Mouse (Mus musculus): ENCODE measurements around the gene Catsper3. TPM values are rescaled to one million over a fixed set of nuclear protein-coding genes. Genes with fewer than 3 reads are reported as not detected.

The Catsper3 gene
- polyA plus RNA-seq, 1 experiment from 2014 or later: not detected

GRCm38 (mm10) chr13:55827679-55828140 lies 43.3 kb downstream of the Catsper3 start:
- Histone ChIP-seq H3K4me1 (peaks cover 59% of the 10 kb centered on the region), H3K4me3 (replicated peaks) (peak overlapping the region; percentile 10; the same call in 1 of the 2 replicates), H3K27ac (no peak overlapping the region), H3K27me3 (peaks cover 94% of the 10 kb centered on the region), H3K36me3 (no peaks in the 10 kb centered on the region), H3K9me3 (replicated peaks) (no peaks in the 10 kb centered on the region), H3K4me2 (peak overlapping the region; percentile 32), H3K9ac (no peak overlapping the region)
- ATAC-seq (replicated peaks; ENCODE audit: low FRiP score): no peak
- WGBS: 3% methylated on average over 6 of the region's 6 CpGs

- Histone ChIP-seq H3K4me3 (replicated peaks) (peak overlapping the region; percentile 10), H3K9me3 (replicated peaks) (no peaks in the 10 kb centered on the region), H3K4me1 (peaks cover 59% of the 10 kb centered on the region), H3K9ac (no peak overlapping the region), H3K4me2 (peak overlapping the region; percentile 32), H3K36me3 (no peaks in the 10 kb centered on the region), H3K27me3 (peaks cover 94% of the 10 kb centered on the region), H3K27ac (no peak overlapping the region)
- 1% methylated on average over 50 of the region's 50 CpGs for WGBS
- ATAC-seq (replicated peaks; ENCODE audit: low FRiP score): no peak
Measured at GRCm38 (mm10) chr13:55828141-55829017, 44.0 kb downstream of the Catsper3 start.

GRCm38 (mm10) chr13:55829018-55829655 lies 44.8 kb downstream of the Catsper3 start:
- H3K4me3 ChIP-seq (replicated peaks): 0 out of 2 replicates have a peak overlapping the region, but pooled peaks have one; percentile 10
- no peak overlapping the region for H3K27ac ChIP-seq

GRCm38 (mm10) chr13:55830081-55830832 lies 45.9 kb downstream of the Catsper3 start:
- H3K27me3 ChIP-seq: peaks cover 94% of the 10 kb centered on the region
- H3K4me2 ChIP-seq: peak overlapping the region; percentile 58
- H3K9me3 ChIP-seq (replicated peaks): no peaks in the 10 kb centered on the region
- under 1% methylated on average over 48 of the region's 48 CpGs for WGBS
- 0 out of 2 replicates have a peak overlapping the region, but pooled peaks have one; percentile 15 for H3K9ac ChIP-seq
- H3K4me1 ChIP-seq: peaks cover 46% of the 10 kb centered on the region
- ATAC-seq (replicated peaks; ENCODE audit: low FRiP score): no peak
- H3K27ac ChIP-seq: no peak overlapping the region
- no peaks in the 10 kb centered on the region for H3K36me3 ChIP-seq
- peak overlapping the region; percentile 34 for H3K4me3 ChIP-seq (replicated peaks)

More at GRCm38 (mm10) chr13:55829018-55829655, 44.8 kb downstream of the Catsper3 start:
- Histone ChIP-seq H3K9me3 (replicated peaks) (no peaks in the 10 kb centered on the region), H3K4me1 (peaks cover 54% of the 10 kb centered on the region), H3K4me2 (no peak overlapping the region), H3K36me3 (no peaks in the 10 kb centered on the region), H3K9ac (no peak overlapping the region), H3K27me3 (peaks cover 94% of the 10 kb centered on the region)
- WGBS: 6% methylated on average over 12 of the region's 12 CpGs
- ATAC-seq (replicated peaks; ENCODE audit: low FRiP score): no peak

- Histone ChIP-seq H3K27ac (no peak overlapping the region), H3K4me3 (replicated peaks) (peak overlapping the region; percentile 34), H3K9ac (0 out of 2 replicates have a peak overlapping the region, but pooled peaks have one; percentile 15), H3K27me3 (peaks cover 94% of the 10 kb centered on the region), H3K36me3 (no peaks in the 10 kb centered on the region), H3K4me1 (peaks cover 47% of the 10 kb centered on the region), H3K9me3 (replicated peaks) (no peaks in the 10 kb centered on the region), H3K4me2 (peak overlapping the region; percentile 58)
- under 1% methylated on average over 52 of the region's 82 CpGs for WGBS
- peak; percentile 28; the same call in 1 of the 2 replicates for ATAC-seq (replicated peaks; ENCODE audit: low FRiP score)
Measured at GRCm38 (mm10) chr13:55830833-55831721, 46.7 kb downstream of the Catsper3 start.

- peak overlapping the region; percentile 58 for H3K4me2 ChIP-seq
- H3K4me1 ChIP-seq: peaks cover 45% of the 10 kb centered on the region
- H3K36me3 ChIP-seq: no peaks in the 10 kb centered on the region
- 0 out of 2 replicates have a peak, but pooled peaks have one; percentile 8 for ATAC-seq (replicated peaks; ENCODE audit: low FRiP score)
- no peaks in the 10 kb centered on the region for H3K9me3 ChIP-seq (replicated peaks)
- peak overlapping the region; percentile 34 for H3K4me3 ChIP-seq (replicated peaks)
- H3K27me3 ChIP-seq: peaks cover 94% of the 10 kb centered on the region
- no peak overlapping the region for H3K27ac ChIP-seq
- 0 out of 2 replicates have a peak overlapping the region, but pooled peaks have one; percentile 15 for H3K9ac ChIP-seq
- WGBS: 3% methylated on average over 25 of the region's 25 CpGs
Measured at GRCm38 (mm10) chr13:55831722-55832160, 47.4 kb downstream of the Catsper3 start.

GRCm38 (mm10) chr13:55832602-55833001 lies 48.2 kb downstream of the Catsper3 start:
- Histone ChIP-seq H3K4me3 (replicated peaks) (no peak overlapping the region), H3K9ac (no peak overlapping the region), H3K27me3 (peaks cover 98% of the 10 kb centered on the region), H3K4me2 (no peak overlapping the region), H3K9me3 (replicated peaks) (no peaks in the 10 kb centered on the region), H3K4me1 (peaks cover 47% of the 10 kb centered on the region), H3K36me3 (no peaks in the 10 kb centered on the region), H3K27ac (no peak overlapping the region)
- WGBS: 18% methylated on average over 1 of the region's 1 CpGs
- ATAC-seq (replicated peaks; ENCODE audit: low FRiP score): no peak

GRCm38 (mm10) chr13:55833921-55834320 lies 49.6 kb downstream of the Catsper3 start:
- no peak overlapping the region for H3K4me3 ChIP-seq (replicated peaks)
- H3K27ac ChIP-seq: no peak overlapping the region
- no peak overlapping the region for H3K4me2 ChIP-seq

GRCm38 (mm10) chr13:55834667-55835066 lies 50.3 kb downstream of the Catsper3 start:
- no peak overlapping the region for H3K27ac ChIP-seq
- peaks cover 100% of the 10 kb centered on the region for H3K27me3 ChIP-seq
- H3K9me3 ChIP-seq (replicated peaks): no peaks in the 10 kb centered on the region
- H3K4me3 ChIP-seq (replicated peaks): no peak overlapping the region
- no peak overlapping the region for H3K4me2 ChIP-seq
- WGBS: 5% methylated on average over 5 of the region's 5 CpGs
- H3K9ac ChIP-seq: no peak overlapping the region
- H3K36me3 ChIP-seq: no peaks in the 10 kb centered on the region
- ATAC-seq (replicated peaks; ENCODE audit: low FRiP score): no peak
- H3K4me1 ChIP-seq: peaks cover 37% of the 10 kb centered on the region

More at GRCm38 (mm10) chr13:55833921-55834320, 49.6 kb downstream of the Catsper3 start:
- peaks cover 37% of the 10 kb centered on the region for H3K4me1 ChIP-seq
- WGBS: 6% methylated on average over 7 of the region's 7 CpGs
- no peaks in the 10 kb centered on the region for H3K36me3 ChIP-seq
- no peak for ATAC-seq (replicated peaks; ENCODE audit: low FRiP score)
- peaks cover 98% of the 10 kb centered on the region for H3K27me3 ChIP-seq
- H3K9me3 ChIP-seq (replicated peaks): no peaks in the 10 kb centered on the region
- H3K9ac ChIP-seq: no peak overlapping the region

GRCm38 (mm10) chr13:55835548-55836097 lies 51.3 kb downstream of the Catsper3 start:
- H3K4me1 ChIP-seq: peaks cover 28% of the 10 kb centered on the region
- H3K9me3 ChIP-seq (replicated peaks): no peaks in the 10 kb centered on the region
- under 1% methylated on average over 33 of the region's 33 CpGs for WGBS
- H3K27me3 ChIP-seq: peaks cover 100% of the 10 kb centered on the region
- H3K4me3 ChIP-seq (replicated peaks): peak overlapping the region; percentile 9
- no peak overlapping the region for H3K9ac ChIP-seq
- peak overlapping the region; percentile 8 for H3K4me2 ChIP-seq
- H3K36me3 ChIP-seq: no peaks in the 10 kb centered on the region
- no peak overlapping the region for H3K27ac ChIP-seq
- ATAC-seq (replicated peaks; ENCODE audit: low FRiP score): no peak

Measured in kidney, embryonic 15.5 days (tissue).